Mouse (Mus musculus) testis, adult 2 months (tissue): ENCODE measurements around the gene Acad12. TPM values are rescaled to one million over a fixed set of nuclear protein-coding genes. Genes with fewer than 3 reads are reported as not detected.
"Not testable (repeated sequence)": the region's sequence is repeated elsewhere in the genome, so short reads cannot be mapped to it uniquely, and the experiment has no call there.

ENCODE experiments used
- H3K27ac ChIP-seq: fragments of 200-500 bp; 2 replicates; pipeline ENCODE4 v1.5.1; 2012; ENCODE audit warnings: low read depth, low read length; ENCODE audit not compliant: control insufficient read depth, insufficient read depth
- H3K27me3 ChIP-seq: fragments of 200-500 bp; 2 replicates; pipeline ENCODE4 v1.6.1; 2012; ENCODE audit warnings: mild to moderate bottlenecking, low read length, moderate library complexity; ENCODE audit not compliant: control insufficient read depth, insufficient read depth
- H3K36me3 ChIP-seq: fragments of 200-500 bp; 2 replicates; pipeline ENCODE4 v1.6.1; 2012; ENCODE audit warnings: mild to moderate bottlenecking, low read length; ENCODE audit not compliant: control insufficient read depth, insufficient read depth
- H3K4me1 ChIP-seq: fragments of 200-500 bp; 2 replicates; pipeline ENCODE4 v1.6.1; 2012; ENCODE audit warnings: low read length; ENCODE audit not compliant: control insufficient read depth, insufficient read depth
- H3K4me3 ChIP-seq: fragments of 200-500 bp; 2 replicates; pipeline ENCODE4 v1.5.1; 2012; ENCODE audit warnings: low read depth, mild to moderate bottlenecking, low read length, moderate library complexity, mixed read lengths; ENCODE audit not compliant: control insufficient read depth
- CTCF ChIP-seq: fragments of 200-500 bp; IDR thresholded peaks from 2 replicates; pipeline ENCODE4 v1.5.1; 2012; ENCODE audit warnings: low read depth, mild to moderate bottlenecking, inconsistent platforms, low read length, moderate library complexity; ENCODE audit not compliant: control insufficient read depth, insufficient read depth, insufficient replicate concordance
- POLR2A ChIP-seq: fragments of 200-500 bp; IDR thresholded peaks from 2 replicates; pipeline ENCODE4 v1.6.1; 2012; ENCODE audit warnings: low read depth, mild to moderate bottlenecking, inconsistent platforms, low read length, moderate library complexity; ENCODE audit not compliant: control insufficient read depth
- polyA plus RNA-seq: library from polyadenylated mRNA; depleted of rRNA; stranded (reverse); fragments of >200 nt; gene quantifications from 2 replicates; pipeline ENCODE4 v1.2.3, GENCODE M21; 2012

Gene Acad12
- polyA plus RNA-seq, 1 experiment = 3.9 TPM

- no peak overlapping the region for H3K27ac ChIP-seq
- TF ChIP-seq POLR2A (no peak), CTCF (no peak)
- H3K4me3 ChIP-seq = no peak overlapping the region
- no peaks in the 10 kb centered on the region for H3K4me1 ChIP-seq
- no peaks in the 10 kb centered on the region; the same call in 1 of the 2 replicates for H3K36me3 ChIP-seq
- H3K27me3 ChIP-seq = no peaks in the 10 kb centered on the region
Observed at GRCm38 (mm10) chr5:121634668-121635067, 15.9 kb upstream of the Acad12 start.

- no peak overlapping the region for H3K27ac ChIP-seq
- H3K27me3 ChIP-seq = no peaks in the 10 kb centered on the region
- no peak overlapping the region for H3K4me3 ChIP-seq
- H3K4me1 ChIP-seq = no peaks in the 10 kb centered on the region
- TF ChIP-seq CTCF (no peak), POLR2A (no peak)
- no peaks in the 10 kb centered on the region for H3K36me3 ChIP-seq
Observed at GRCm38 (mm10) chr5:121632804-121633203, 14.1 kb upstream of the Acad12 start.

- H3K27ac ChIP-seq, H3K4me1 ChIP-seq, H3K4me3 ChIP-seq, H3K36me3 ChIP-seq, H3K27me3 ChIP-seq: not testable (repeated sequence)
Observed at GRCm38 (mm10) chr5:121631106-121631647, 12.4 kb upstream of the Acad12 start.

- TF ChIP-seq CTCF (peak; percentile 70; the same call in 1 of the 2 replicates), POLR2A (no peak)
- H3K27ac ChIP-seq = no peak overlapping the region
- H3K36me3 ChIP-seq = no peaks in the 10 kb centered on the region
- no peak overlapping the region for H3K4me3 ChIP-seq
- H3K4me1 ChIP-seq = no peaks in the 10 kb centered on the region
- no peaks in the 10 kb centered on the region for H3K27me3 ChIP-seq
Observed at GRCm38 (mm10) chr5:121627871-121628270, 9.1 kb upstream of the Acad12 start.

GRCm38 (mm10) chr5:121623241-121623640, 4.5 kb upstream of the Acad12 start:
- Histone ChIP-seq H3K36me3 (no peaks in the 10 kb centered on the region), H3K4me3 (no peak overlapping the region), H3K27ac (no peak overlapping the region), H3K27me3 (no peaks in the 10 kb centered on the region), H3K4me1 (peaks cover 2% of the 10 kb centered on the region; the same call in 1 of the 2 replicates)
- no peak for TF ChIP-seq POLR2A
- TF ChIP-seq CTCF = no peak

- Histone ChIP-seq H3K27me3 (no peaks in the 10 kb centered on the region), H3K27ac (no peak overlapping the region), H3K4me1 (peaks cover 2% of the 10 kb centered on the region; the same call in 1 of the 2 replicates), H3K4me3 (peak overlapping the region; percentile 64), H3K36me3 (no peaks in the 10 kb centered on the region)
- TF ChIP-seq CTCF (no peak), POLR2A (no peak)
Observed at GRCm38 (mm10) chr5:121621102-121621501, 2.4 kb upstream of the Acad12 start.

- H3K4me1 ChIP-seq, H3K36me3 ChIP-seq, H3K27me3 ChIP-seq, H3K4me3 ChIP-seq, H3K27ac ChIP-seq: not testable (repeated sequence)
Observed at GRCm38 (mm10) chr5:121614921-121615320, 3.8 kb downstream of the Acad12 start.

GRCm38 (mm10) chr5:121612036-121612435, 6.7 kb downstream of the Acad12 start:
- no peaks in the 10 kb centered on the region for H3K27me3 ChIP-seq
- no peaks in the 10 kb centered on the region for H3K4me1 ChIP-seq
- H3K4me3 ChIP-seq = no peak overlapping the region
- TF ChIP-seq CTCF (no peak), POLR2A (no peak)
- H3K36me3 ChIP-seq = no peaks in the 10 kb centered on the region
- H3K27ac ChIP-seq = 0 out of 2 replicates have a peak overlapping the region, but pooled peaks have one; percentile 6

- not testable (repeated sequence) for H3K27ac ChIP-seq, H3K27me3 ChIP-seq, H3K4me1 ChIP-seq, H3K36me3 ChIP-seq, H3K4me3 ChIP-seq
Observed at GRCm38 (mm10) chr5:121609556-121610135, 9.1 kb downstream of the Acad12 start.
